Mouse (Mus musculus): ENCODE measurements around the gene Tpcn1.
"Not testable (repeated sequence)": the region's sequence is repeated elsewhere in the genome, so short reads cannot be mapped to it uniquely, and the experiment has no call there.

The Tpcn1 gene

DNA sequence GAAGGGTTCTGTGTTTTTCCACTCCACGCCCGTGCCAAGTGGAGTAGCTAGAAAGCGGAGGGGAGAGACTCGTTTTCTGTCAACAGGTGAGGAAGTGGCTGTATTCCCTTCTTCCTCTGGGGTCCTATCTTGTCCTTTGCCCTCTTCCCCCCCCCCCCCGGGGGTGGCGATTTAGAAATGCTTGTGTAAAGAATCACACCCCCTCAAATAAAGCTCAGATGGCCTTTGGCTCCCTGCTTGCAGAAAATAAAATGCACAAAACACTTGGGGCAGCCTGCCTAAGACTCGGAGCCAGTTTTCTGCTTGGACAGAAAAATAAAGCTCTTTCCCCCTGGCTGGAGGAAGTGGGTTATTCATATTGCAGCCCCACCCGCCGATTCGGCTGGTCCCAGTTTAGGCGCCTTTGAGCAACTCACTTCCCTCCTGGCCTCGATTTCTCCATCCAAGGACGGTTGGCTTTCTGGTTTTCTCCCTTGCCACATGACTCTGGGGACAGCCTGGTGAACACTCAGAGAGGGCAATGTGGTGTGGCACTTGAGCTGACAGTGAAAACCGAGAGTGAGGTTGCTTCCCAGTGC is 76.7 kb downstream of the Tpcn1 start:
- no peak for DNase-seq (ENCODE audit: low read depth)

DNA sequence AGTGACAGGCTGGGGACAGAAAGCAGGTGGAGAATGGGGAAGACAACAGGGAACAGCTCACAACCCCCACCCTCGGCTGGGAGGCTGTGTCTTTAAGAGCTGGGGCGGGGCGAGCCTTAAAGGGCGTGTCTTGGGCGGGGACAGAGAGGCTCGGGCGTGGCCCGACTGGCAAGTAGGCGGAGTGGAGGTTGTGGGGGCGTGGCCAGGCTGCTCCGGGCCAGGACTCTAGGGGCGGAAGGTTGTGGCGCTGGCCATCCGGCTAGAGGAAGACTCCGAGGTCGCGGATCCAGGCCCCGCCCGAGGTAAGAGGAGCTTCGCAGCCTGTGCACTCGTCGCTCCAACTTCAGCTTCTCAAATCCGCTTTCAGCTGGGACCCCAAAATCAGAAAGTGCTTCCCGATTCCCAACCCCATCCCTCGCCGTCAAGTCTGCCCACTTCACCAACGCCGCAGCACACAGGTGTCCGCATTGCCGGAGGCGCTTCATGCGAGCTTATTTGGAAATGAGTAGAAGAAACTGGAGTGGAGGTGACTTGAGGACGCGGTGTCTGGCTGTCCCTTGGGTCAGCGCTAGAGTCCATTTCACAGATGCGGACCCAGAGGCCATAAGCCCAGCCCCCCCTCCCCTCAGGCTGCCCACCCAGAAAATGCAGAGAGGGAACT is 77.4 kb downstream of the Tpcn1 start, which contains the start of gene Slc8b1:
TSS of gene Slc8b1 (plus strand) at position 187 of the 661 bp plus-strand sequence.
- no peak for DNase-seq (ENCODE audit: low read depth)

DNA sequence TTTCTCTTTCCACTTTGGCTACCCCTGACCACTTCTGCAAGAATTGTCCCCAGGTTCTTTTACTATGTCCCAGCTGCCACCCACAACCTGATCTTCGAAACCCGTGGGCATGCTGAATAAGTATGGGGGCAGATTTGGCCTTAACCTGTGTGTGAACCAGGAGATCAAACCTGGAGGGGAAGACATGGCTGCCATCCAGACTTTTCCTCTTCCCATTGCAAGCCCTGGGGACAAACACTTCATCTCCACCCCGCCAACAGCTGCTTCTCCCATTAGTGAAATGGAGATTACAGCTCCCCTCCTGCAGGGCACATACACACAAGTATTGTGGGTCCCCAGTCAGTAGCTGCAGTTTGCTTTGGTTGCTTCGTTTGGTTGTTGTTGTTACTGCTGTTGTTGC is 81.2 kb downstream of the Tpcn1 start:
- DNase-seq (ENCODE audit: low read depth): no peak

DNA sequence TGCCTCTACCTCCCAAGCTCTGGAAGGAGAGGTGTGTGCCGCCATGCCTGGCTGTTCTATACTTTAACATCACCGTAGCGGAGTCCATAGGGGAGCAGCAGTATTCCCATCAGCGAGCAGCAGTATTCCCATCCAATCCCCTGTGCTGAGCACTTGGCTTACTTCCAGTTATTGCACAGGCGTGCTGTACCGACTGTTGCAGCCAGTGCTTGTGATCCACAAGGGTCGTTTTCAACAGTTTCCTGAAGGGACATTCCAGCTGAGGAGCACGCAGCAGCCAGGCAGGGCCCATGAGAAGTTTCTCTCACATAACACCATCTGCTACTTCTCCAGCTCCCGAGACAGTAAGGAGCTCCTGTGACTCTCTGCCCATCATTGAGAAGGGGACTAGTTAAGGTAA is 82.0 kb downstream of the Tpcn1 start:
- DNase-seq (ENCODE audit: low read depth): no peak

DNA sequence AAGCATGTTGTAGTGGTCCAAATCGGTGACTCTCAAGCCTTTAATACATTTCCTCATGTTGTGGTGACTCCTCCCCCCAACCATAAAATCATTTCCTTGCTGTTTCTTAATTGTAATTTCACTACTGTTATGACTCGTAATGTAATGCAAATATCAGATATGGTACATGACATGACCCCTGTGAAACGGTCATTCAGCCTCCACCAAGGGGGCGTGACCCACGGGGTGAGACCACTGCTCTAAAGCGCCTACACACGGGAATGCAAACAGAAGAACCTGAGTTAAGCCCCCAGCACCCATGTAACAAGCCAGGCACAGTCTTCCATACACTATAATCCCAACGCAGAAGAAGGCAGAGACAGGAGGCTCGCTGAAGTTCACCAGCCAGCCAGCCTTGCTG is 82.7 kb downstream of the Tpcn1 start:
- no peak for DNase-seq (ENCODE audit: low read depth)

DNA sequence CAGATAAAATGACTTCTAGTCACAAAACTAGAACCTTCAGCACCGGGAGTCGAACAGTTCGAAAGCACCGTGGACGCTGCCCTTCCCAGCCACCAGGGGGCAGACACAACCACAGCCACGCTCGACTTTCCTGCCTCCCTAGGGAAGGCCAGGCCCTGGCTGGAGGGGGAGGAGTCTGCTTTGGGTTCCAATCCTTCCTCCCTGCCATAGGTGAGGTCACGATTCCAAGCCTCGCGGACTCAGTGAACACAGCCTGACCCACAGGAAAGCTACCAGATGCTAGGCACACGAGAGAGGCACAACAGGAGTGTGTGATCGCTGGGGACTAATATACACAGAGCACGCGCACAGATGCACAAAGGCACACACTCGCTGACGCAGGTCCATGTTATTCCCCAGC is 83.1 kb downstream of the Tpcn1 start:
- no peak for DNase-seq (ENCODE audit: low read depth)

DNA sequence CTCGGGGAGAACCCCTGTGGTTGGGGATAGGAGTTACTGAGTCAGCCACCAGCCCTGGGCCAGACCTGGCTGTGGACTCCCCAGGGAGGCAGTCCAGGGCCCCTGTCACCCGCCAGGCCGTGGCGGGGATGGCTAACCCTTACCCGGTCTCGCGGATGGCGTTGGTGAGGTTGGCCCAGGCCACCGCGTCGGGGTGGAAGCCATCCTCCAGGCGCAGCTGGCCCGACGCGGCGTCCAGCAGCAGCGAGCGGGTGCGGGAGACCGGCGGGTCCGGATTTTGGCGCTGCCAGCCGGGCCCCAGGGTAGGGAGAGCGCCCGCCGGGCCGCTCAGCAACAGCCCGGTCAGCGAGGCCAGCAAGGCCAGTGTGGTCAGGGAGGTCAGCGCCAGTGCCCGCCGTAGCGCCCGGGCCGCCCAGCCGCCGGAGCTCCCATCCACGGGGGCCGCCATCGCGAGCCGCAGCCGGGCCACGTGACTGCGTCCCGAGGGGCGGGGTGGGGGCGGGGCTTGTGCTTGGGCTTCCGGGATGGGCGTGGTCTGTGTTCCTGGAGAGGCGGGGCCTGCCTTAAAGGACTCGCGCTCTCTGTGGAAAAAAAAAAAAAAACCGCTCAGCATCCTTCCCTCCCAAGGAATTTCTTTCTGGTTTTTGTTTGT is 85.2 kb downstream of the Tpcn1 start, which contains the start of gene Plbd2:
TSS of gene Plbd2 (minus strand) at position 482 of the 652 bp plus-strand sequence.
- no peak for DNase-seq (ENCODE audit: low read depth)

DNA sequence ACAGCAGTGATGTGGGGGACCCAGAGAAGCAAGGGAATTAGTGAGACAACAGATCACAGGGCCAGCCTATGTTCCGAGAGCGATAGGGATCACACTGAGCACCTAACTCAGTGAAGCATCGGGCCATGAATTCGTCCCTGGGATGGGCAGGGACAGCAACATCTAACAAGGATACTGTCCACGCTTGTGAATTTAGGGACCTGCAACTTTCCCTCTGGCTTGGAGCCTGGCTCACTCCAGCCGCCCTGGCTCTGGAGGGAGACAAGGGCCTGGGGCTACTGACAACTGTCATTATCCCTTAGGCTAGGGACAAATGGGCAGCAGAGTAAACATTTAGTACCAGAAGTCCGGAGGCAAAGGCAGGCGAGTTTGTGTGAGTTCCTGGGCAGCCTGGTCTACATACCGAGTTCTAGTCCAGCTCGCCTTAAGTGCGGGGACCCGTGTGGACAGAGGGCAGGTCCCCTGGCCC is 85.8 kb downstream of the Tpcn1 start:
- DNase-seq (ENCODE audit: low read depth): no peak

DNA sequence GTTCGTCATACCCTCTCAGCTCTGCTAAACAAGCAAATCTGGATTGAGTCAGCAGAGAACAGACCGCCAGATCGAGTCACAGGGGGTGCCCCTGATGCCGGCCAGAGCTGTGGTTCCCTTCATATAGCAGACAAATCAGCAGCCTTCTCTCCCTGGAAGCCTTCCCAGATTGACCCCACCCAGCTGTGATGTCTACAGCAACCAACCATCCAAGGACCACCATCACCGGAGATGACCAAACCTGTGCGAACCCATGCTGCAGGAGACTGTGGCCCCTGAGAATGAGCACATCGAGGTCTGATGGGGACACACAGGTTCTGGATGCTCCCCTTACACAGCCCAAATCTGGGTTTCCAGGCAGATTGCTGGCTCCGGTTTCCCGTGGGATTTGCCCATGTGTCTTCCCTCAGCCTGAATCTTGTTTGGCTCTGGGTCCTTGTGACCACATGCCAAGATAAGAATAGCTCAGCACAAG is 86.3 kb downstream of the Tpcn1 start:
- no peak for DNase-seq (ENCODE audit: low read depth)

DNA sequence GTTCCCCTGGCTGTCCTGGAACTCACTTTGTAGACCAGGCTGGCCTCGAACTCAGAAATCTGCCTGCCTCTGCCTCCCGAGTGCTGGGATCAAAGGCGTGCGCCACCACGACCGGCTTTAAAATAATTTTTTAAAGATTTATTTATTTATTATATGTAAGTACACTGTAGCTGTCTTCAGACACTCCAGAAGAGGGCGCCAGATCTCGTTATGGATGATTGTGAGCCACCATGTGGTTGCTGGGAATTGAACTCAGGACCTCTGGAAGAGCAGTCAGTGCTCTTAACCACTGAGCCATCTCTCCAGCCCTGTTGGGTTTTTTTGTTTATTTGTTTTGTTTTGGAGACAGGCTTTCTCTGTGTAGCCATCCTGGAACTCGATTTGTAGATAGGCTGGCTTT is 87.9 kb downstream of the Tpcn1 start:
- not testable (repeated sequence) for DNase-seq (ENCODE audit: low read depth)

DNA sequence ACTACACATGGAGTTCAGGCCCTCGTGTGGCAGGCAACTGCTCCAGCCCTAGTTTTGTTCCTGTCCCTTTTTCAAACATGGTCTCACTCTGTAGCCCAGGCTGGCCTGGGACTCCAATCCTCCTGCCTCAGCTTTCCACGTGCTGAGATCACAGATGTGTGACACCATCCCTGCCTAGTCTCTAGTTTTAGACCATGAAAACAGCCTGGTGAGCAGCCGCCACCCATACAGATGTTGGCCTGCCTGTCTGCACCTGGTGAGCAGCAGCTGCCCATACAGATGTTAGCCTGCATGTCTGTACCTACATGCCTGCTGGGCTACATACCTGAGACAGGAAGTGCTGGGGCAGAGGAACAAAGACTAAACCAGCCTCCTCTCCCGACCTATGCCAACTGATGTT is 89.3 kb downstream of the Tpcn1 start:
- DNase-seq (ENCODE audit: low read depth): no peak

DNA sequence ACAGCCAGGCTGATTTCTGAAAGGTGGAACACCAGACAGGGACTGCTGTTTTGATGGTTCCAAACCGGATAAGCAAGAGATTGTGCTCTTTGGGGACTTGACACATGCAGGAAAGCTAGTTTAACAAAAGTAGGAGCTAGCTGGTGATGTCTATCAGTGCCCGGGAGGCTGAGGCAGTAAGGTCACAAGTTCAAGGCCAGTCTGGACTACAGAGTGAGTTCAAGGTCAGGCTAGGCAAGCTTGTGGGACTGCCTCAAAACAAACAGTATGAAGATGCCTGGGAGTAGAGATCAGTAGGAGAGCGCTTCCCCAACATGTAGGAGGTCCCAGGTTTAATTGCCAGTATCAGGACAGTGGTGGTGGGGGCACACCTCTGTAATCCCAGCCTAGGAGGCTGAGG is 91.4 kb downstream of the Tpcn1 start:
- no peak for DNase-seq (ENCODE audit: low read depth)

DNA sequence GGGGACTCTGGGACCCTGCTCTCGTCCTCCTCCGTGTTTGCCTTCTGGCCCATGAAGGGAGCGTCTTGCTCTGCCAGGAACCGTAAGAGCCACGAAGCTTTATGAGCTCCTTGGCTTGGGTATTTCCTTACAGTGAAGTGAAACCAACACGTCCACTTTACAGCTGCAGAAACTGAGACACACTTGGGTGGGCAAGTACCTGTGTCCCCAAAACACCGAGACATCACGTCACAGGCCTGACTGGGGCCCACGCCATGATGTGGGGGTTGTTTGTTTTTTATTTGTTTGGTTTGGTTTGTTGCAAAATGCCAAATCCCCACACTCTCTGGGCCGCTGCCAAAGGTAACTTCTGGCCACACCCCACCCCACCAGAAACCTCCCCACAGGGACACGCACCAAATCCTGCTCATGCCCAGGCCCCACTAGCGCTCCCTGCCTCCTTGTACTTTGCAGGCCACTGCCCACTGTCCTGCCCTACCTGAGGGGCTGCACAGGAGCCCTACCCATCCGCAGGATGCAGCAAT is 92.7 kb downstream of the Tpcn1 start:
- DNase-seq (ENCODE audit: low read depth): no peak

DNA sequence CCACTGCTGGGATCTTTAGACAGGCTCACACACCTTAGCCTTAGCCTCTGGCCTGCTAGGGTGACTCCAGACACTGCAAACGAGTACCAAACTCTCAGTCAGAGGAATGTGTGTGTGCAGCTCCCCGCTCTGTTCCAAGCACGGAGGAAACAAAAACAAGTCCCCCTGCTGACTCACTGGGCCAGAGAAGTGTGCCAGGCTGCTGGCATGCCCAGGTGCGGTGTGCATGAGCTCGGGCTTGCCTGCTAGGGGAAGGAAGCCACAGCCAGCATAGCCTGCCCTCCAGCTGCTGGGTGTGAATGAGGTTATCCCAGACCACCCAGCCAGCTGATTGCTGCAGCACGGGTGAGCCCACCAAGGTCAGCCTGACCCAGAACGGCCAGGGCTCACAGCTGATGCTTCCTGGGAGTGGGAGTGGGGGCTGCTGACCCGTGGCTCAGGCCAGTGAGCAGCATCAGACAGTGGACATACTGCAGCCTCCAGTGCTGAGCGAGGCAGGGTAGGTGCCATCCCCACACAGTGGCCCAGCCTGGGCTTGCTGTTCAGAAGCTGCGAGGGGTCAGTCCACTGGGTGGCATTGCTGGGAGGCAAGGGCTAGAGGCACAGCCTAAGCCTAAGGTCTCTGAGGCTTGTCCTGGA is 93.3 kb downstream of the Tpcn1 start:
- DNase-seq (ENCODE audit: low read depth): no peak

DNA sequence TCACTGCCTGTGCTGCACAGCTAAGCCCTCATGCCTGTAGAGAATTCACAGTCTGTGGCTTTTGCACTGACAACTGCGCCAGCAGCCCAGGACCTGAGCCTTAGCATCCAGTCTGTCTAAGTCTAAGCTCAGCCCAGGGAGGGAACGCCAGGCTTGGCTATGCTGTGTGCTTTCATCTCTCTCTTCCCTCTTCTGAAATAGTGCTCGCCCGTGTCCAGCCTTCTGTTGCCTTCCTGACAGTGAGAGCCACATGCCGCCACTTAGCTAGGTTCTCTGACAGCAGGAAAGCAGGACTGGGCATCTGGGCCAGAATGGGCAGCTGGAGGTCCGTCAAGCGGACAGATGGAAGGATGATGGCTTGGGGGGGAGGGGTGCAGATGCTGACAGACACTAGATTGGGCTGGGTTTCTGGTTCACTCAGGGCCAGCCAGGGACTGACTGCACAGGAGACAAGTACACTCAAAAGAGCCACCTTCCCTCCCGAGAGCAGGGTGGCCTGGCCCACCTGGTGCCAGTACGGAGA is 94.5 kb downstream of the Tpcn1 start:
- no peak for DNase-seq (ENCODE audit: low read depth)

DNA sequence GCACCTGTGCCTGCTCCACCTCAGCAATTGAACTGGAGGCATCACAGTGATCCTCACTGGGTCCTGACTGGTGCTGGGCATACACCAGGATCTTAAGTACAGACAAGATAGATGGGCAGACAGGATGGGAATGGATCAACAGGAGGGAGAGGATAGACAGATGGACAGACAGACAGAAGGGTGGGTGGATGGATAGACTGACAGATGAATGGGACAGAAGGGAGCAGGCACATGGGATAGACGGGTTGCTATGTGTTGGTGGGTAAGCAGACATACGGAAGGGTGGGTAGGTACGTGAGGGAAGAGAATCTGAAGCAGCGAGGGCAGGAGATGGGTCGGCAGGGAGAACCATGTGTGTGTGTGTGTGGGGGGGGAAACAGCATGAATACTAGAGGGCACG is 95.0 kb downstream of the Tpcn1 start:
- no peak for DNase-seq (ENCODE audit: low read depth)

DNA sequence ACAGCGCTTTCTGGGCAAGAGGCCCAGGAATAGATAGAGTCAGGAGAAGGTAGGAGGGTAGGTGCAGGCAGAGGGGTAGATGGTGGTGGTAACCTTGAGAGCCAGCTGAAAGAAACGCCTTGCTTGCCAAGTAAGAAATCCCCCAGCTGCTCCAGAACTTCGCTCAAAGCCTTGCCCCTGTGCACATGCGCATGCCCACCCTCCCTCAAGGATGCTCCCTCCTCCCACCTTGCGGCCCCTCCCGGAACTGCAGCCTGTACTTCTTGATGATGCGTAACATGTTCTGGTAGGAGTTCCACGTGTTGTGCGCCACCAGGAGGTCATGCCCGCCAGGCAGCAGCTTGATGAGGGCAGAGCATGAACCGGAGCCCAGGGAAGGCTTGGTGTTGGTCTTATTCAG is 96.0 kb downstream of the Tpcn1 start:
- no peak for DNase-seq (ENCODE audit: low read depth)

DNA sequence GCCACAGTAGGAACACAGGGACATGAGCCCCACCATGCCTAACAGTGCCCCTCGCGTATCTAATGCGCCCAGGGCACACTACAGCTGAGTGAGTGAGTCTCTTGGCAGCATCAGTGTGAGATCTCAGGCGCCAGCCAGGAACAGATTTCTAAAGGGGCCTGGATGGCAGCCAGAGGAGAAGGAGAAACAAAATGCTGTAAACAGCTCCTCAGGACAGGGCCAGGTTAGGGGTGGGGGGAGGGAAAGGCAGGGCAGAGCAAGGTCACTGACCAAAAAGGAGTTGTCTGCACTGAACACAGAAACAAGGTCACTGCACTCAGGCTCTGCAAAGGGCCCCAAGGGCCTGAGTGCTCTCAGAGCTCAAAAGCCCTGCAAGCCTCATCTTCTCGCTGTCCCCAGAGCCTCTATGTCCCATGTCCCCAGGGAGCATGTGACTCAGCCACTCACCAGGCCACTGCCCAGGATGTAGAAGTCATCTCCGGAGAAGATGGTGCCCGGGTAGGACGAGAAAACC is 97.7 kb downstream of the Tpcn1 start:
- no peak for DNase-seq (ENCODE audit: low read depth)

DNA sequence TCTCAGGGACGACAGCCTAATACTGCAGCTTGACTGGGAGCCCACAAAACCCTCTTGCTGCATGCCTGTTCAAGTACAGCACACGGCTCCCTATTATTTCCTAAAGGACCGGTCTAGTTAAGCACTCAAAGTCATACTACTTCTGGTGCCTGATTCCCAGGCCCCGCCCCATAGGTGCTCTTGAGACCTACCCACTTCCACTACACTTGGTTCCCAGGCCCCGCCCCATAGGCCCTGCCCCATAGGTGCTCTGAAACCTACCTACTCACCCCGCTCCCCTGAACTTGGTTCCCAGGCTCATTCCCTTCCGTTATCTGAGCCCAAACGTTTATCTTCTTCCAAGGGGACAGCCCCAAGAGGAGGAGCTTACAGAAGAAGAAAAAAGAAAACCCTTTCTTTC is 100.6 kb downstream of the Tpcn1 start:
- DNase-seq (ENCODE audit: low read depth): no peak

Measured in fibroblast of lung, adult 2 months (primary cell).